Mouse (Mus musculus) midbrain, embryonic 13.5 days (tissue): Measurements from ENCODE around the gene Zfp708. TPM values are rescaled to one million over a fixed set of nuclear protein-coding genes. Genes with fewer than 3 reads are reported as not detected.

Experiments used
- ATAC-seq: fragments of 200-750 bp; cut with Nextera tagmentation; 2 replicates; pipeline ENCODE4 v1.8.0; 2017; ENCODE audit warnings: mild to moderate bottlenecking, moderate TSS enrichment, moderate library complexity
- H3K27ac ChIP-seq: fragments of 300-500 bp; sonication (generic); 2 replicates; pipeline ENCODE4 v1.5.1; 2015; ENCODE audit warnings: inconsistent platforms, mild to moderate bottlenecking, moderate library complexity
- H3K27me3 ChIP-seq: fragments of 300-500 bp; sonication (generic); 2 replicates; pipeline ENCODE4 v1.6.1; 2015; ENCODE audit warnings: mild to moderate bottlenecking, inconsistent platforms
- H3K36me3 ChIP-seq: fragments of 300-500 bp; sonication (generic); 2 replicates; pipeline ENCODE4 v1.6.1; 2015; ENCODE audit warnings: mild to moderate bottlenecking, inconsistent platforms
- H3K4me1 ChIP-seq: fragments of 300-500 bp; sonication (generic); replicated peaks from 2 replicates; pipeline ENCODE4 v1.6.1; 2015; ENCODE audit warnings: inconsistent platforms
- H3K4me2 ChIP-seq: fragments of 300-500 bp; sonication (generic); replicated peaks from 2 replicates; pipeline ENCODE4 v1.6.1; 2015; ENCODE audit warnings: moderate library complexity, mild to moderate bottlenecking, inconsistent platforms
- H3K4me3 ChIP-seq: fragments of 300-500 bp; sonication (generic); replicated peaks from 2 replicates; pipeline ENCODE4 v1.5.1; 2015; ENCODE audit warnings: mild to moderate bottlenecking, inconsistent platforms
- H3K9ac ChIP-seq: fragments of 300-500 bp; sonication (generic); replicated peaks from 2 replicates; pipeline ENCODE4 v1.6.1; 2015; ENCODE audit warnings: mild to moderate bottlenecking, inconsistent platforms
- H3K9me3 ChIP-seq: fragments of 300-500 bp; sonication (generic); 2 replicates; pipeline ENCODE4 v1.6.1; 2016; ENCODE audit warnings: mild to moderate bottlenecking, inconsistent platforms
- WGBS: fragments of 180-500 bp; shearing (Covaris S2); methylation state at CpG from one replicate; pipeline ENCODE4 v1.1.7; 2015; 5-methylcytosine and 5-hydroxymethylcytosine counted together
- polyA plus RNA-seq: library from polyadenylated mRNA; unstranded; fragments of >200 nt; fragmentation: Nextera tagmentation; extraction: Ambion mirVana; gene quantifications from 2 replicates; pipeline ENCODE4 v1.2.1, GENCODE M21; 2015

Zfp708 gene
- polyA plus RNA-seq, 1 experiment from 2014 or later, result 9.5 TPM

- WGBS, result 82% methylated on average over 1 of the region's 1 CpGs
These were observed 15.8 kb downstream of the Zfp708 start for GRCm38 (mm10) chr13:67081946-67082345.

DNA sequence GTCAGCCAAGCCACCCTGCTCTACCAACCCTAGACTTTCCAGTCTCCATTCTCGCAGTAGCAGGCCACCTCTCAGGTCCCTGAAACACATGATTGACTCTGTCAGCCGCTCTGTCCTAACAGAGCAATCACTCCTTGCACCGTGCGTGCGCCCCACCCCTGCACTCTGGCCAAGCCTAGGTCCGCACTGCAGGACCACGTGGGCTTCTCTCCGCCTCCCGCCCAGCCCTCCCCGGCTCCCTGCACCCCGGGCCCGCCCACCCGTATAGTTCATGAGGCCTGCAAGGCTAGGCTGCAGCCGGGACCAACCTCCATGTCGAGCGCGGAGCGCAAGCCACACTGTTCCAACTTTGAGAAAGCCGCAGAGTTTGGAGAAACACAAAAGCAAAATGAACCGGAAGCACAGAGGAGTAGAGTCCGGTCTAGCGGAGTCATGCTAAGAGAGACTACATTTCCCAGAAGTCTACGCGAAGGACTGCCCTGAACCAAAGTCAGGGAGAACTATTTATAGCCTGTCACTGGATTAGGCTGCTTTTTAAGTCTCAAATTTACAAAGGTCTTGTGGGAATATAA, 16.5 kb downstream of the Zfp708 start:
- H3K4me2 ChIP-seq, result peak overlapping the region; percentile 74
- peak overlapping the region; percentile 78 for H3K9ac ChIP-seq
- 1% methylated on average over 24 of the region's 24 CpGs for WGBS
- peaks cover 19% of the 10 kb centered on the region for H3K9me3 ChIP-seq
- no peaks in the 10 kb centered on the region for H3K27me3 ChIP-seq
- H3K4me3 ChIP-seq, result peak overlapping the region; percentile 68
- peaks cover 7% of the 10 kb centered on the region for H3K4me1 ChIP-seq
- peak overlapping the region; percentile 73 for H3K27ac ChIP-seq
- peak; percentile 99 for ATAC-seq
- H3K36me3 ChIP-seq, result peaks cover 22% of the 10 kb centered on the region

More at GRCm38 (mm10) chr13:67081946-67082345, 15.8 kb downstream of the Zfp708 start:
- Histone ChIP-seq H3K27me3 (no peaks in the 10 kb centered on the region), H3K4me1 (peaks cover 7% of the 10 kb centered on the region), H3K36me3 (peaks cover 18% of the 10 kb centered on the region), H3K9me3 (peaks cover 13% of the 10 kb centered on the region), H3K4me2 (peak overlapping the region; percentile 74), H3K4me3 (peak overlapping the region; percentile 68; the same call in 1 of the 2 replicates), H3K9ac (no peak overlapping the region), H3K27ac (no peak overlapping the region)
- no peak for ATAC-seq

- H3K9ac ChIP-seq, result no peak overlapping the region
- 98% methylated on average over 2 of the region's 2 CpGs for WGBS
- H3K27me3 ChIP-seq, result no peaks in the 10 kb centered on the region
- ATAC-seq, result no peak
- peaks cover 40% of the 10 kb centered on the region for H3K9me3 ChIP-seq
- H3K4me2 ChIP-seq, result no peak overlapping the region
- peaks cover 7% of the 10 kb centered on the region for H3K4me1 ChIP-seq
- peaks cover 55% of the 10 kb centered on the region for H3K36me3 ChIP-seq
- H3K27ac ChIP-seq, result no peak overlapping the region
- no peak overlapping the region for H3K4me3 ChIP-seq
These were observed 20.5 kb downstream of the Zfp708 start for GRCm38 (mm10) chr13:67077244-67077643.

DNA sequence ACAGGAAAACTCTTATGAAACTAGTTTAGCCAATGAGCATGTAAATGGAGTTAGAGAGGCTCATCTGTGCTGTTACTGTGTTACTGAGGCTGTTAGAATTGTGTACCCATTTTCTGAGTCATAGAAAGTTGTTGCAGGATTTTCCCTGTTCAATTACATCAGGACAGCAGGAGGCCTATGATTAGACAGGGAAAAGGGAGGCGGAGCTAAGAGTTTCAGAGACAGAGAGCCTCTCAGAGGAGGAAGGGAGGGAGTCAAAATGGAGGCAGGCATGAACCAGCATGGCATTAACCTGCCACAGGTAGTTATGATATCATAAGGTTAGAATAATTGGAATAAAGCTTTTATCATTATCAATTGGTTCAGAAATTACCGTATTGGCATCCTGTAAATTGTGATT, 25.0 kb downstream of the Zfp708 start:
- H3K9me3 ChIP-seq, result peaks cover 54% of the 10 kb centered on the region

GRCm38 (mm10) chr13:67065386-67065785, 32.4 kb downstream of the Zfp708 start:
- Histone ChIP-seq H3K4me2 (no peak overlapping the region), H3K9ac (no peak overlapping the region), H3K36me3 (peaks cover 31% of the 10 kb centered on the region), H3K27me3 (no peaks in the 10 kb centered on the region), H3K4me1 (peaks cover 2% of the 10 kb centered on the region), H3K27ac (no peak overlapping the region), H3K9me3 (peaks cover 27% of the 10 kb centered on the region), H3K4me3 (no peak overlapping the region)
- no peak for ATAC-seq
- 88% methylated on average over 8 of the region's 8 CpGs for WGBS

More for the DNA sequence above, 25.0 kb downstream of the Zfp708 start:
- H3K4me2 ChIP-seq, result no peak overlapping the region
- H3K27ac ChIP-seq, result no peak overlapping the region
- no peaks in the 10 kb centered on the region for H3K4me1 ChIP-seq
- 94% methylated on average over 2 of the region's 2 CpGs for WGBS
- peaks cover 75% of the 10 kb centered on the region for H3K36me3 ChIP-seq
- ATAC-seq, result no peak
- no peak overlapping the region for H3K4me3 ChIP-seq
- H3K27me3 ChIP-seq, result no peaks in the 10 kb centered on the region
- H3K9ac ChIP-seq, result no peak overlapping the region

- peaks cover 22% of the 10 kb centered on the region; the same call in 1 of the 2 replicates for H3K9me3 ChIP-seq
- no peak overlapping the region for H3K27ac ChIP-seq
- H3K27me3 ChIP-seq, result no peaks in the 10 kb centered on the region
- no peak overlapping the region for H3K4me3 ChIP-seq
- ATAC-seq, result no peak
- H3K9ac ChIP-seq, result no peak overlapping the region
- 61% methylated on average over 7 of the region's 7 CpGs for WGBS
- H3K4me1 ChIP-seq, result peaks cover 7% of the 10 kb centered on the region
- H3K4me2 ChIP-seq, result no peak overlapping the region
- H3K36me3 ChIP-seq, result peaks cover 12% of the 10 kb centered on the region
These were observed 35.3 kb downstream of the Zfp708 start for GRCm38 (mm10) chr13:67062427-67062826.

- Histone ChIP-seq H3K9ac (peak within 1 kb of the TSS; percentile 78), H3K36me3 (peaks cover 8% of the 10 kb centered on the region; the same call in 1 of the 2 replicates), H3K4me1 (peaks cover 7% of the 10 kb centered on the region), H3K27me3 (no peaks in the 10 kb centered on the region), H3K4me3 (peak within 1 kb of the TSS; percentile 76), H3K4me2 (peak within 1 kb of the TSS; percentile 75), H3K9me3 (peaks cover 21% of the 10 kb centered on the region), H3K27ac (peak within 1 kb of the TSS; percentile 70)
- under 1% methylated on average over 27 of the region's 27 CpGs for WGBS
- peak; percentile 96 for ATAC-seq
These were observed 36.9 kb downstream of the Zfp708 start, which contains the start of gene Zfp712 for GRCm38 (mm10) chr13:67060786-67061358. Zfp712 (minus strand) TSS chr13:67061170.

- peaks cover 21% of the 10 kb centered on the region for H3K9me3 ChIP-seq
- peaks cover 5% of the 10 kb centered on the region; the same call in 1 of the 2 replicates for H3K36me3 ChIP-seq
- WGBS, result 3% methylated on average over 12 of the region's 12 CpGs
- H3K4me2 ChIP-seq, result peak overlapping the region; percentile 75
- H3K27me3 ChIP-seq, result no peaks in the 10 kb centered on the region
- H3K27ac ChIP-seq, result peak overlapping the region; percentile 70
- peak; percentile 73 for ATAC-seq
- peak overlapping the region; percentile 76 for H3K4me3 ChIP-seq
- peak overlapping the region; percentile 78 for H3K9ac ChIP-seq
- H3K4me1 ChIP-seq, result peaks cover 7% of the 10 kb centered on the region
These were observed 37.5 kb downstream of the Zfp708 start for GRCm38 (mm10) chr13:67060161-67060785.

Other genes starting within 250 kb of the Zfp708 start
- 1.9 and 2.7 TPM in 2 replicates for gene Gm10767, start 193.1 kb downstream of the Zfp708 start, polyA plus RNA-seq
- gene Zfp712, start 36.8 kb downstream of the Zfp708 start, polyA plus RNA-seq, result 6.2 and 7.2 TPM in 2 replicates
- gene Gm28557, start 10.6 kb upstream of the Zfp708 start, polyA plus RNA-seq, result 2.0 and 3.0 TPM in 2 replicates
- 0.08 TPM in 1 of 2 replicates, not detected in the other for gene Rslcan18, start 18.3 kb upstream of the Zfp708 start, polyA plus RNA-seq
- gene Zfp759, start 23.7 kb upstream of the Zfp708 start, polyA plus RNA-seq, result 3.5 and 3.8 TPM in 2 replicates
- gene Rsl1, start 75.2 kb upstream of the Zfp708 start, polyA plus RNA-seq, result 5.8 and 6.9 TPM in 2 replicates
- gene Zfp455, start 96.5 kb upstream of the Zfp708 start, polyA plus RNA-seq, result 2.0 and 2.4 TPM in 2 replicates
- gene Zfp458, start 180.5 kb upstream of the Zfp708 start, polyA plus RNA-seq, result 5.3 and 5.5 TPM in 2 replicates
- 1.5 and 1.6 TPM in 2 replicates for gene Zfp457, start 208.5 kb upstream of the Zfp708 start, polyA plus RNA-seq
- 1.4 and 1.7 TPM in 2 replicates for gene Zfp595, start 234.6 kb upstream of the Zfp708 start, polyA plus RNA-seq